Mouse (Mus musculus) urinary bladder, adult 18-20 months (tissue): Measurements from ENCODE around the gene Vipas39.
"Not testable (repeated sequence)": the region's sequence is repeated elsewhere in the genome, so short reads cannot be mapped to it uniquely, and the experiment has no call there.

Experiments
- DNase-seq, 2 experiments: peaks; one replicate each; pipeline ENCODE4 v3.0.0; 2022; ENCODE audit warnings: low spot score in 2 of 2, mixed read lengths in 2 of 2

The Vipas39 gene

GRCm38 (mm10) chr12:87266108-87266826 is at the start of gene Vipas39, which contains the start of gene Ahsa1:
Gene Vipas39 (minus strand): TSS chr12:87266256.
Gene Ahsa1 (plus strand): TSS chr12:87266479.
- DNase-seq, result peak; percentile 73 to 83

- no peak for DNase-seq
Measured at GRCm38 (mm10) chr12:87313098-87313497, 47.0 kb upstream of the Vipas39 start.

GRCm38 (mm10) chr12:87306584-87306844 is 40.5 kb upstream of the Vipas39 start:
- not testable (repeated sequence) for DNase-seq

- no peak for DNase-seq
Measured at GRCm38 (mm10) chr12:87305767-87306583, 39.9 kb upstream of the Vipas39 start.

- DNase-seq, result no peak
Measured at GRCm38 (mm10) chr12:87301189-87301588, 35.1 kb upstream of the Vipas39 start.

- DNase-seq, result no peak
Measured at GRCm38 (mm10) chr12:87300441-87300690, 34.3 kb upstream of the Vipas39 start.

- peak in 1 of 2 experiments; percentile 25 for DNase-seq
Measured at GRCm38 (mm10) chr12:87299657-87300440, 33.8 kb upstream of the Vipas39 start, which contains the start of gene Ism2. Gene Ism2 (minus strand): TSS chr12:87299705.

- peak in 1 of 2 experiments; percentile 30 for DNase-seq
Measured at GRCm38 (mm10) chr12:87299037-87299656, 33.1 kb upstream of the Vipas39 start.

- no peak for DNase-seq
Measured at GRCm38 (mm10) chr12:87293934-87294333, 27.9 kb upstream of the Vipas39 start.

- DNase-seq, result no peak
Measured at GRCm38 (mm10) chr12:87289100-87289499, 23.0 kb upstream of the Vipas39 start.

- no peak for DNase-seq
Measured at GRCm38 (mm10) chr12:87284726-87285125, 18.7 kb upstream of the Vipas39 start.

- no peak for DNase-seq
Measured at GRCm38 (mm10) chr12:87284268-87284667, 18.2 kb upstream of the Vipas39 start.

- DNase-seq, result no peak
Measured at GRCm38 (mm10) chr12:87283706-87284105, 17.6 kb upstream of the Vipas39 start.

GRCm38 (mm10) chr12:87282743-87283142 is 16.7 kb upstream of the Vipas39 start:
- DNase-seq, result no peak

GRCm38 (mm10) chr12:87281766-87282165 is 15.7 kb upstream of the Vipas39 start:
- DNase-seq, result no peak

- DNase-seq, result no peak
Measured at GRCm38 (mm10) chr12:87279879-87280278, 13.8 kb upstream of the Vipas39 start.

- no peak for DNase-seq
Measured at GRCm38 (mm10) chr12:87279350-87279749, 13.3 kb upstream of the Vipas39 start.

GRCm38 (mm10) chr12:87278118-87278730 is 12.2 kb upstream of the Vipas39 start:
- no peak for DNase-seq

- not testable (repeated sequence) for DNase-seq
Measured at GRCm38 (mm10) chr12:87277251-87277650, 11.2 kb upstream of the Vipas39 start.

GRCm38 (mm10) chr12:87274853-87275831 is 9.1 kb upstream of the Vipas39 start:
- DNase-seq, result no peak
